Mouse (Mus musculus): ENCODE data around the gene Metrnl.

Metrnl gene

GRCm38 (mm10) chr11:121685491-121686001, 15.8 kb upstream of the Metrnl start:
- no peak for DNase-seq (ENCODE audit: extremely low spot score, low read depth, low spot score)

GRCm38 (mm10) chr11:121686091-121686490, 15.3 kb upstream of the Metrnl start:
- DNase-seq (ENCODE audit: extremely low spot score, low read depth, low spot score): no peak

- no peak for DNase-seq (ENCODE audit: extremely low spot score, low read depth, low spot score)
These were observed 14.7 kb upstream of the Metrnl start for GRCm38 (mm10) chr11:121686674-121687073.

- no peak for DNase-seq (ENCODE audit: extremely low spot score, low read depth, low spot score)
These were observed 13.3 kb upstream of the Metrnl start for GRCm38 (mm10) chr11:121688024-121688423.

GRCm38 (mm10) chr11:121695304-121696064, 5.9 kb upstream of the Metrnl start:
- DNase-seq (ENCODE audit: extremely low spot score, low read depth, low spot score): no peak

GRCm38 (mm10) chr11:121697271-121697670, 4.1 kb upstream of the Metrnl start:
- no peak for DNase-seq (ENCODE audit: extremely low spot score, low read depth, low spot score)

- DNase-seq (ENCODE audit: extremely low spot score, low read depth, low spot score): no peak
These were observed 2.9 kb upstream of the Metrnl start for GRCm38 (mm10) chr11:121698381-121698955.

- no peak for DNase-seq (ENCODE audit: extremely low spot score, low read depth, low spot score)
These were observed 959 bp downstream of the Metrnl start for GRCm38 (mm10) chr11:121702111-121702894.

- DNase-seq (ENCODE audit: extremely low spot score, low read depth, low spot score): no peak
These were observed 1.7 kb downstream of the Metrnl start for GRCm38 (mm10) chr11:121702895-121703618.

GRCm38 (mm10) chr11:121703619-121704215, 2.4 kb downstream of the Metrnl start:
- no peak for DNase-seq (ENCODE audit: extremely low spot score, low read depth, low spot score)

- DNase-seq (ENCODE audit: extremely low spot score, low read depth, low spot score): no peak
These were observed 5.2 kb downstream of the Metrnl start for GRCm38 (mm10) chr11:121706521-121707005.

GRCm38 (mm10) chr11:121709278-121709677, 7.9 kb downstream of the Metrnl start:
- DNase-seq (ENCODE audit: extremely low spot score, low read depth, low spot score): no peak

- DNase-seq (ENCODE audit: extremely low spot score, low read depth, low spot score): no peak
These were observed 8.9 kb downstream of the Metrnl start for GRCm38 (mm10) chr11:121710245-121710644.

- DNase-seq (ENCODE audit: extremely low spot score, low read depth, low spot score): no peak
These were observed 11.6 kb downstream of the Metrnl start for GRCm38 (mm10) chr11:121712987-121713386.

GRCm38 (mm10) chr11:121713569-121713968, 12.2 kb downstream of the Metrnl start:
- DNase-seq (ENCODE audit: extremely low spot score, low read depth, low spot score): no peak

GRCm38 (mm10) chr11:121714745-121715485, 13.6 kb downstream of the Metrnl start:
- DNase-seq (ENCODE audit: extremely low spot score, low read depth, low spot score): no peak

- DNase-seq (ENCODE audit: extremely low spot score, low read depth, low spot score): no peak
These were observed 16.4 kb downstream of the Metrnl start for GRCm38 (mm10) chr11:121717724-121718123.

GRCm38 (mm10) chr11:121720752-121721151, 19.4 kb downstream of the Metrnl start:
- no peak for DNase-seq (ENCODE audit: extremely low spot score, low read depth, low spot score)

- no peak for DNase-seq (ENCODE audit: extremely low spot score, low read depth, low spot score)
These were observed 21.1 kb downstream of the Metrnl start for GRCm38 (mm10) chr11:121722434-121722833.

- no peak for DNase-seq (ENCODE audit: extremely low spot score, low read depth, low spot score)
These were observed 25.3 kb downstream of the Metrnl start for GRCm38 (mm10) chr11:121726625-121727024.

All from hindlimb bud, embryonic 11.5 days (tissue).